Mouse (Mus musculus): ENCODE results near the gene Hnrnph1. TPM values are rescaled to one million over a fixed set of nuclear protein-coding genes. Genes with fewer than 3 reads are reported as not detected.

Gene Hnrnph1
- total and polyA plus RNA-seq, 3 experiments = 239 to 829 (median 428) TPM

DNA sequence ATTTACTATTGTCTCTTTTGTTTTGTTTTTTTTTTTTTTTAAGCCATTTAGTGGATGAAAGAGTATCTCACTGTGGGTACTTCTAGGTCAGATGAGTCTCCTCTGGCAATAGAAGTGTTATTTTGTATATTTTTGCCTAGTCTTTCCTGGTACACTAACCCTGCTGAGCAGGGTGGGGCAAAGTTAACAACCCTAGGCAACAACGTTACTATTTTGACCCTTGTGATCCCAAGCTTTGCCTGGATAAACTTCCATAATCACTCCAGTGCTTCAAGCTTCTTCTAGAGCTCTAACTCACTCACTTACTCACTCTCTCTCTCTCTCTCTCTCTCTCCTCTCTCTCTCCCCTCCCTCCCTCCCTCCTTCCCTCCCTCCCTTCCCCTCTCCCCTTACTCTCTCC lies 40.7 kb upstream of the Hnrnph1 start:
- Histone ChIP-seq H3K27me3 (replicated peaks) (no peaks in the 10 kb centered on the region), H3K9ac (ENCODE audit: insufficient read depth, low read depth) (no peak overlapping the region), H3K9me3 (replicated peaks; ENCODE audit: low read length) (no peaks in the 10 kb centered on the region), H3K4me3 (replicated peaks in 1 of 3; ENCODE audit: low read depth in 2 of 3, low read length in 2 of 3, poor library complexity in 1 of 3) (no peak overlapping the region), H3K4me1 (ENCODE audit: control insufficient read depth in 1 of 2, insufficient read depth in 2 of 2) (no peaks in the 10 kb centered on the region), H3K36me3 (replicated peaks in 1 of 2; ENCODE audit: control insufficient read depth in 1 of 2, insufficient read depth in 1 of 2, low read length in 1 of 2) (peaks cover 0 to 5% of the 10 kb centered on the region in 2 experiments), H3K27ac (ENCODE audit: insufficient read depth, low read depth) (no peak overlapping the region), H3K4me2 (ENCODE audit: insufficient read depth, low read depth, poor library complexity, severe bottlenecking) (no peak overlapping the region), H3K79me2 (replicated peaks; ENCODE audit: control insufficient read depth, extremely low read depth, insufficient read depth, poor library complexity, severe bottlenecking) (no peaks in the 10 kb centered on the region)
- TF ChIP-seq ELF1 (IDR thresholded peaks at IDR 0.05; ENCODE audit: low read depth, low read length) (no peak), ZC3H11A (IDR thresholded peaks at IDR 0.05; ENCODE audit: low read depth, low read length) (no peak)
- dilution Hi-C loops (cut with MboI; ENCODE audit: extremely low pct_ligation_motif_present, extremely low pct_unique_long_range_greater_than_20kb, low sequenced_read_pairs) (no loop called here), in situ Hi-C loops (cut with MboI; ENCODE audit: low pct_ligation_motif_present, low pct_unique_long_range_greater_than_20kb, low sequenced_read_pairs) (no loop called here)
- no peak for DNase-seq (ENCODE audit: extremely low read depth)

GRCm38 (mm10) chr11:50336891-50337290 lies 39.9 kb upstream of the Hnrnph1 start:
- TF ChIP-seq MAFK (IDR thresholded peaks at IDR 0.05; ENCODE audit: insufficient replicate concordance, low read length) (no peak), CHD2 (IDR thresholded peaks at IDR 0.05; ENCODE audit: low read length) (no peak), TBP (conservative IDR thresholded peaks at IDR 0.05; ENCODE audit: low read depth, low read length) (no peak)
- dilution Hi-C loops (cut with MboI; ENCODE audit: extremely low pct_ligation_motif_present, extremely low pct_unique_long_range_greater_than_20kb, low sequenced_read_pairs) (no loop called here), in situ Hi-C loops (cut with MboI; ENCODE audit: low pct_ligation_motif_present, low pct_unique_long_range_greater_than_20kb, low sequenced_read_pairs) (no loop called here)
- no peaks in the 10 kb centered on the region for H3K4me1 ChIP-seq (ENCODE audit: control insufficient read depth in 1 of 2, insufficient read depth in 2 of 2)
- H3K4me3 ChIP-seq (replicated peaks in 1 of 3; ENCODE audit: low read depth in 2 of 3, low read length in 2 of 3, poor library complexity in 1 of 3) = no peak overlapping the region
- DNase-seq (ENCODE audit: extremely low read depth) = no peak
- no peak overlapping the region for H3K27ac ChIP-seq (ENCODE audit: insufficient read depth, low read depth)
- no peak overlapping the region for H3K4me2 ChIP-seq (ENCODE audit: insufficient read depth, low read depth, poor library complexity, severe bottlenecking)
- H3K36me3 ChIP-seq (replicated peaks in 1 of 2; ENCODE audit: control insufficient read depth in 1 of 2, insufficient read depth in 1 of 2, low read length in 1 of 2) = peaks cover 0 to 5% of the 10 kb centered on the region in 2 experiments
- no peaks in the 10 kb centered on the region for H3K79me2 ChIP-seq (replicated peaks; ENCODE audit: control insufficient read depth, extremely low read depth, insufficient read depth, poor library complexity, severe bottlenecking)
- no peak overlapping the region for H3K9ac ChIP-seq (ENCODE audit: insufficient read depth, low read depth)
- H3K9me3 ChIP-seq (replicated peaks; ENCODE audit: low read length) = no peaks in the 10 kb centered on the region
- no peaks in the 10 kb centered on the region for H3K27me3 ChIP-seq (replicated peaks)

GRCm38 (mm10) chr11:50345486-50345885 lies 31.3 kb upstream of the Hnrnph1 start:
- no peak overlapping the region for H3K27ac ChIP-seq (ENCODE audit: insufficient read depth, low read depth)
- H3K36me3 ChIP-seq (replicated peaks in 1 of 2; ENCODE audit: control insufficient read depth in 1 of 2, insufficient read depth in 1 of 2, low read length in 1 of 2) = no peaks in the 10 kb centered on the region
- DNase-seq (ENCODE audit: extremely low read depth) = no peak
- H3K79me2 ChIP-seq (replicated peaks; ENCODE audit: control insufficient read depth, extremely low read depth, insufficient read depth, poor library complexity, severe bottlenecking) = no peaks in the 10 kb centered on the region
- no peak overlapping the region for H3K4me3 ChIP-seq (replicated peaks in 1 of 3; ENCODE audit: low read depth in 2 of 3, low read length in 2 of 3, poor library complexity in 1 of 3)
- no peak for TF ChIP-seq UBTF (IDR thresholded peaks at IDR 0.05; ENCODE audit: low read depth, low read length)
- no peak overlapping the region for H3K9ac ChIP-seq (ENCODE audit: insufficient read depth, low read depth)
- dilution Hi-C loops (cut with MboI; ENCODE audit: extremely low pct_ligation_motif_present, extremely low pct_unique_long_range_greater_than_20kb, low sequenced_read_pairs) = no loop called here
- no peaks in the 10 kb centered on the region for H3K27me3 ChIP-seq (replicated peaks)
- in situ Hi-C loops (cut with MboI; ENCODE audit: low pct_ligation_motif_present, low pct_unique_long_range_greater_than_20kb, low sequenced_read_pairs) = no loop called here
- H3K4me2 ChIP-seq (ENCODE audit: insufficient read depth, low read depth, poor library complexity, severe bottlenecking) = no peak overlapping the region
- H3K9me3 ChIP-seq (replicated peaks; ENCODE audit: low read length) = no peaks in the 10 kb centered on the region
- H3K4me1 ChIP-seq (ENCODE audit: control insufficient read depth in 1 of 2, insufficient read depth in 2 of 2) = peaks cover 2 to 19% of the 10 kb centered on the region in 2 experiments; a peak in 3 of 4 replicates

Measured in CH12.LX (cell line).